Mouse (Mus musculus) erythroblast, adult 5-6 weeks (primary cell): Measurements from ENCODE around the gene Trpm2. TPM values are rescaled to one million over a fixed set of nuclear protein-coding genes. Genes with fewer than 3 reads are reported as not detected.

Experiments
- total RNA-seq, 2 experiments: library from RNA; stranded (forward) in 1 of 2; stranded (reverse) in 1 of 2; fragments of 150-400 nt in 1 of 2; fragments of 200-764, 138-1000 nt in 1 of 2; gene quantifications; 2 replicates each; pipeline versions ENCODE4 v1.2.3 to v1.2.4; 2015 to 2017; ENCODE audit warnings: low replicate concordance in 2 of 2

The Trpm2 gene
- total RNA-seq, 2 experiments from 2014 or later = 3.1 to 3.4 TPM

Other genes starting within 250 kb of the Trpm2 start
- gene Krtap12-1, start 250.0 kb downstream of the Trpm2 start, total RNA-seq (2015; ENCODE audit: low replicate concordance) = not detected in 2 replicates
- gene Krtap12-1, start 250.0 kb downstream of the Trpm2 start, total RNA-seq (2017; ENCODE audit: low replicate concordance) = not detected in 2 replicates
- gene Gm10100, start 244.1 kb downstream of the Trpm2 start, total RNA-seq (2015; ENCODE audit: low replicate concordance) = not detected in 2 replicates
- not detected in 2 replicates for gene Gm10100, start 244.1 kb downstream of the Trpm2 start, total RNA-seq (2017; ENCODE audit: low replicate concordance)
- gene Gm18596, start 227.9 kb downstream of the Trpm2 start, total RNA-seq (2015; ENCODE audit: low replicate concordance) = not detected in 2 replicates
- not detected in 2 replicates for gene Gm18596, start 227.9 kb downstream of the Trpm2 start, total RNA-seq (2017; ENCODE audit: low replicate concordance)
- gene Gm9736, start 219.2 kb downstream of the Trpm2 start, total RNA-seq (2015; ENCODE audit: low replicate concordance) = not detected in 2 replicates
- not detected in 2 replicates for gene Gm9736, start 219.2 kb downstream of the Trpm2 start, total RNA-seq (2017; ENCODE audit: low replicate concordance)
- gene Gm3233, start 210.9 kb downstream of the Trpm2 start, total RNA-seq (2015; ENCODE audit: low replicate concordance) = not detected in 2 replicates
- not detected in 2 replicates for gene Gm3233, start 210.9 kb downstream of the Trpm2 start, total RNA-seq (2017; ENCODE audit: low replicate concordance)
- not detected in 2 replicates for gene Gm3238, start 199.2 kb downstream of the Trpm2 start, total RNA-seq (2015; ENCODE audit: low replicate concordance)
- not detected in 2 replicates for gene Gm3238, start 199.2 kb downstream of the Trpm2 start, total RNA-seq (2017; ENCODE audit: low replicate concordance)
- gene Gm7138, start 193.6 kb downstream of the Trpm2 start, total RNA-seq (2015; ENCODE audit: low replicate concordance) = not detected in 2 replicates
- gene Gm7138, start 193.6 kb downstream of the Trpm2 start, total RNA-seq (2017; ENCODE audit: low replicate concordance) = not detected in 2 replicates
- not detected in 2 replicates for gene Gm3250, start 188.0 kb downstream of the Trpm2 start, total RNA-seq (2015; ENCODE audit: low replicate concordance)
- not detected in 2 replicates for gene Gm3250, start 188.0 kb downstream of the Trpm2 start, total RNA-seq (2017; ENCODE audit: low replicate concordance)
- not detected in 2 replicates for gene Gm7137, start 182.4 kb downstream of the Trpm2 start, total RNA-seq (2015; ENCODE audit: low replicate concordance)
- not detected in 2 replicates for gene Gm7137, start 182.4 kb downstream of the Trpm2 start, total RNA-seq (2017; ENCODE audit: low replicate concordance)
- gene Gm9639, start 175.5 kb downstream of the Trpm2 start, total RNA-seq (2015; ENCODE audit: low replicate concordance) = not detected in 2 replicates
- gene Gm9639, start 175.5 kb downstream of the Trpm2 start, total RNA-seq (2017; ENCODE audit: low replicate concordance) = not detected in 2 replicates
- not detected in 2 replicates for gene Gm19668, start 171.4 kb downstream of the Trpm2 start, total RNA-seq (2015; ENCODE audit: low replicate concordance)
- not detected in 2 replicates for gene Gm19668, start 171.4 kb downstream of the Trpm2 start, total RNA-seq (2017; ENCODE audit: low replicate concordance)
- not detected in 2 replicates for gene Gm9507, start 158.7 kb downstream of the Trpm2 start, total RNA-seq (2015; ENCODE audit: low replicate concordance)
- gene Gm9507, start 158.7 kb downstream of the Trpm2 start, total RNA-seq (2017; ENCODE audit: low replicate concordance) = not detected in 2 replicates
- gene Gm2696, start 155.9 kb downstream of the Trpm2 start, total RNA-seq (2015; ENCODE audit: low replicate concordance) = not detected in 2 replicates
- not detected in 2 replicates for gene Gm2696, start 155.9 kb downstream of the Trpm2 start, total RNA-seq (2017; ENCODE audit: low replicate concordance)
- gene Krtap10-4, start 143.5 kb downstream of the Trpm2 start, total RNA-seq (2015; ENCODE audit: low replicate concordance) = not detected in 2 replicates
- not detected in 2 replicates for gene Krtap10-4, start 143.5 kb downstream of the Trpm2 start, total RNA-seq (2017; ENCODE audit: low replicate concordance)
- not detected in 2 replicates for gene Krtap10-10, start 134.6 kb downstream of the Trpm2 start, total RNA-seq (2015; ENCODE audit: low replicate concordance)
- not detected in 2 replicates for gene Krtap10-10, start 134.6 kb downstream of the Trpm2 start, total RNA-seq (2017; ENCODE audit: low replicate concordance)
- not detected in 2 replicates for gene Gm36176, start 123.8 kb downstream of the Trpm2 start, total RNA-seq (2015; ENCODE audit: low replicate concordance)
- gene Gm36176, start 123.8 kb downstream of the Trpm2 start, total RNA-seq (2017; ENCODE audit: low replicate concordance) = not detected in 2 replicates
- gene Gm10318, start 117.7 kb downstream of the Trpm2 start, total RNA-seq (2015; ENCODE audit: low replicate concordance) = not detected in 2 replicates
- not detected in 2 replicates for gene Gm10318, start 117.7 kb downstream of the Trpm2 start, total RNA-seq (2017; ENCODE audit: low replicate concordance)
- not detected in 2 replicates for gene Gm3285, start 108.6 kb downstream of the Trpm2 start, total RNA-seq (2015; ENCODE audit: low replicate concordance)
- gene Gm3285, start 108.6 kb downstream of the Trpm2 start, total RNA-seq (2017; ENCODE audit: low replicate concordance) = not detected in 2 replicates
- gene Lrrc3, start 68.0 kb downstream of the Trpm2 start, total RNA-seq (2015; ENCODE audit: low replicate concordance) = not detected in 2 replicates
- gene Lrrc3, start 68.0 kb downstream of the Trpm2 start, total RNA-seq (2017; ENCODE audit: low replicate concordance) = not detected in 2 replicates
- gene 1810043G02Rik, start 8.0 kb upstream of the Trpm2 start, total RNA-seq (2015; ENCODE audit: low replicate concordance) = 0.77 and 3.1 TPM in 2 replicates
- 0.28 and 0.68 TPM in 2 replicates for gene 1810043G02Rik, start 8.0 kb upstream of the Trpm2 start, total RNA-seq (2017; ENCODE audit: low replicate concordance)
- 0.96 and 1.5 TPM in 2 replicates for gene Pfkl, start 39.5 kb upstream of the Trpm2 start, total RNA-seq (2015; ENCODE audit: low replicate concordance)
- gene Pfkl, start 39.5 kb upstream of the Trpm2 start, total RNA-seq (2017; ENCODE audit: low replicate concordance) = 7.3 and 11.6 TPM in 2 replicates
- gene Dnmt3l, start 71.4 kb upstream of the Trpm2 start, total RNA-seq (2015; ENCODE audit: low replicate concordance) = not detected in 2 replicates
- 0.42 and 0.43 TPM in 2 replicates for gene Dnmt3l, start 71.4 kb upstream of the Trpm2 start, total RNA-seq (2017; ENCODE audit: low replicate concordance)
- not detected in 2 replicates for gene Aire, start 73.0 kb upstream of the Trpm2 start, total RNA-seq (2015; ENCODE audit: low replicate concordance)
- 0.60 TPM in 1 of 2 replicates, not detected in the other for gene Aire, start 73.0 kb upstream of the Trpm2 start, total RNA-seq (2017; ENCODE audit: low replicate concordance)
- 2.3 and 2.7 TPM in 2 replicates for gene Icosl, start 98.7 kb upstream of the Trpm2 start, total RNA-seq (2015; ENCODE audit: low replicate concordance)
- gene Icosl, start 98.7 kb upstream of the Trpm2 start, total RNA-seq (2017; ENCODE audit: low replicate concordance) = 1.8 and 4.9 TPM in 2 replicates
- 13.6 and 14.6 TPM in 2 replicates for gene D10Jhu81e, start 199.2 kb upstream of the Trpm2 start, total RNA-seq (2015; ENCODE audit: low replicate concordance)
- 11.8 and 18.5 TPM in 2 replicates for gene D10Jhu81e, start 199.2 kb upstream of the Trpm2 start, total RNA-seq (2017; ENCODE audit: low replicate concordance)
- 0.19 TPM in 1 of 2 replicates, not detected in the other for gene Pwp2, start 214.6 kb upstream of the Trpm2 start, total RNA-seq (2015; ENCODE audit: low replicate concordance)
- gene Pwp2, start 214.6 kb upstream of the Trpm2 start, total RNA-seq (2017; ENCODE audit: low replicate concordance) = 5.5 and 5.9 TPM in 2 replicates